Mouse (Mus musculus): Measurements from ENCODE around the gene Slc44a3.
"Not testable (repeated sequence)": the region's sequence is repeated elsewhere in the genome, so short reads cannot be mapped to it uniquely, and the experiment has no call there.

- TF ChIP-seq POLR2A (IDR thresholded peaks at IDR 0.05; ENCODE audit: borderline replicate concordance, extremely low read depth, low read depth, low read length); CTCF (IDR thresholded peaks at IDR 0.05; ENCODE audit: insufficient read depth, low read length): not testable (repeated sequence)
These were observed 6.6 kb upstream of the Slc44a3 start for GRCm38 (mm10) chr3:121538847-121539246.

All from lung, adult 2 months (tissue).